Mouse (Mus musculus): ENCODE measurements at regions not wholly inside any gene's neighbourhood (a gene's known extent, or its start where the extent isn't known, plus 50 kb on each side); places are given as distances from the start of the nearest gene placed in this dataset.

DNA sequence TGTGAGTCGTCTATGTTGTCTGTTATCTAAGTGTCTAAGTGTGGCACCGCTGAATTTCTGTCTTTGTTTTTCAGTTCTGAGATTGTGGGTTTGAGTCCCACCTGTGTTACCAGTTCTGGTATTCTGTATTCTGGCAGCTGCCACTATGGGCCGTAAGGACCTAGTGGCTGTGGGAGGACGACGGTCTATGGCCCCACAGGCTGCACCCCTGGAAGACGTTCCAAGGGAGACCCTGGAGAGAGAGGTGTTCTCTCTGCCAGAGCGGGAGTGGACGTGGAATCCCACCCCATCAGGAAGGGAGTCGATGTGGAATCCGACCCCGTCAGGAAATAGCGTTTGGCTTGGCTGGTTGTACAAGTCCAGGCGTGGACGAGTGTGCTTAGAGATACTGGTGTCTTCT lies 53.2 kb upstream of the Btbd35f2 start:
- DNase-seq (ENCODE audit: low read depth in 2 of 2, low spot score in 2 of 2), result peak in 1 of 2 experiments; percentile 2

Data from CD8-positive naive resting alpha-beta T cell, adult 2 months (primary cell).